Mouse (Mus musculus): ENCODE results near the gene Tango2. TPM values are rescaled to one million over a fixed set of nuclear protein-coding genes. Genes with fewer than 3 reads are reported as not detected.
"Not testable (repeated sequence)": the region's sequence is repeated elsewhere in the genome, so short reads cannot be mapped to it uniquely, and the experiment has no call there.

Tango2 gene
- polyA plus RNA-seq, 1 experiment from 2014 or later: 22.5 TPM

DNA sequence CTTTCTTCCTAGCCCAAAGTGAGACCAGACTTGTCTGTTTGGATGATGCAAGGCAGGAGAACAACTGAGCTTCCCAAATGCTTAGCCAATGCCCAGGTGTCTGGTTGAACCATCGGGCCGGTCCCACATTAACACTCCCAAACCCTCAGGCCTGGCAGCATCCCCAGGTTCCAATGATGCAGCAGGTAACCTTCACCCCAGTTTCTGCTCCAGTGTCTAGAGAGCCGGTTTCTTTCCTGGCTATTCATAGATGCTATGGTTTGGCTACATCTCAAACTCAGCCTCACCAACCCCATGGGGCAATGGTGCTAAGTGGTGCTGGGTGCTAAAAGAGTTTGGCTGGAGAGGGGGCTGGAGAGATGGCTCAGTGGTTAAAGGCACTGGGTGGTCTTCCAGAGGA is 11.9 kb downstream of the Tango2 start:
- ATAC-seq (ENCODE audit: insufficient number of reproducible peaks, insufficient read depth, low FRiP score, low TSS enrichment): no peak
- Histone ChIP-seq H3K4me3 (no peak overlapping the region), H3K27me3 (no peaks in the 10 kb centered on the region), H3K9ac (no peak overlapping the region), H3K27ac (no peak overlapping the region), H3K4me1 (no peaks in the 10 kb centered on the region), H3K9me3 (no peaks in the 10 kb centered on the region), H3K4me2 (replicated peaks) (no peak overlapping the region), H3K36me3 (no peaks in the 10 kb centered on the region)
- 96% methylated on average over 3 of the region's 3 CpGs for WGBS

DNA sequence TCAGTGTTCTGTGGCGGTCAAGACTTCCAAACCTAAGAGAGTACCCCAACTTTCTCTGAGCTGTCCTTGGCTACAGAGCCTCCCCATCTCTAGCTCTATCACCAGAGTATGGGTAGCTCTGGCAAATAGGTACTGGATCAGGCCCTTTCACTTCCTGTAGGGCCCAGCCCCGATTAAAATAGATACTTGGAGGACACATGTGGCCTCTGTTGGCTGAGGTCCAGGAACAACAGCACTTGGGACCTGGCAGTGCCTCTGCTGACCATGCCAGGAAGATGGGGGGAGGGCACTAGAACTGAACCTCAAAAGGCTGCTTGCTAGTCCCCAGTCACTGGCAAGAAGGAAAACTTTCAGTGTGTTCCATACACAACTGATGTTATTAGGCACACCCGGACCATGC is 13.9 kb downstream of the Tango2 start:
- Histone ChIP-seq H3K36me3 (no peaks in the 10 kb centered on the region), H3K9ac (no peak overlapping the region), H3K9me3 (no peaks in the 10 kb centered on the region), H3K27ac (no peak overlapping the region), H3K4me1 (no peaks in the 10 kb centered on the region), H3K4me2 (replicated peaks) (no peak overlapping the region), H3K27me3 (no peaks in the 10 kb centered on the region), H3K4me3 (no peak overlapping the region)
- 83% methylated on average over 3 of the region's 3 CpGs for WGBS
- no peak for ATAC-seq (ENCODE audit: insufficient number of reproducible peaks, insufficient read depth, low FRiP score, low TSS enrichment)

DNA sequence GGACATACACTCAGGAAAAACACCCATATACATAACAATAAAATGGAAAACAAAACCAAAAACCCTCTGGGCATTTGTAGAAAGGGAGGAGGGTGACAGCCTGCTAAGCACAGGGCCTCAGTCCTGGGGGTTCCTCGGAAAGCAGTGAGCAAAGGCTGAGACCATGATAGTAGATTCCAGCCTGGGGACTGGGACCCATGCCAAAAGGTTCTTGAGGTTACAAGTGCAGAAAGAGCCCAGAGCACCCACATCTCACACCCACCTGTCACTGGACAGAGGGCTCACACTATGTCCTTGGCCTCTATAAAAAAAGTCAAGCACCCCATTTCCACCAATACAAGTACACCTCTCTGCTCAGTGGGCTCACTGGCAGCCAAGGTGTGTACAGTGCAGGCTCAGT is 19.4 kb downstream of the Tango2 start:
- Histone ChIP-seq H3K4me2 (replicated peaks) (no peak overlapping the region), H3K4me1 (no peaks in the 10 kb centered on the region), H3K27me3 (no peaks in the 10 kb centered on the region), H3K4me3 (no peak overlapping the region), H3K9ac (no peak overlapping the region), H3K36me3 (no peaks in the 10 kb centered on the region), H3K27ac (no peak overlapping the region), H3K9me3 (no peaks in the 10 kb centered on the region)
- WGBS: 94% methylated on average over 1 of the region's 1 CpGs
- no peak for ATAC-seq (ENCODE audit: insufficient number of reproducible peaks, insufficient read depth, low FRiP score, low TSS enrichment)

DNA sequence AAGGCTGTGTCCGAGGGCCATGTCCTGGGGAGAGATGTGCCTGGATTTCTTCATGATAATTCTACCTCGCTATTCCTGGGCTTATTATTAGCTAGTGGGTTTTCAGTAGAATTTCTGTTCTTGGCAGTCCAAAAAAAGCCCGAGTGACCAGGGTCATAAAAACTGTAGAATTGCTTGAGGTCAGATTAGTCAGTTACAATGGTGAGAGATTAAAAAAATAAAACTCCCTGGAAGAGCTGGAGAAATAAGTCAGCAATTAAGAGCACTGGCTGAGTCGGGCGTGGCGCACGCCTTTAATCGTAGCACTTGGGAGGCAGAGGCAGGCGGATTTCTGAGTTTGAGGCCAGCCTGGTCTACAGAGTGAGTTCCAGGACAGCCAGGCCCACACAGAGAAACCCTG is 20.0 kb downstream of the Tango2 start:
- Histone ChIP-seq H3K27ac (no peak overlapping the region), H3K4me1 (no peaks in the 10 kb centered on the region), H3K36me3 (no peaks in the 10 kb centered on the region), H3K4me2 (replicated peaks) (no peak overlapping the region), H3K9me3 (no peaks in the 10 kb centered on the region), H3K9ac (no peak overlapping the region), H3K27me3 (no peaks in the 10 kb centered on the region), H3K4me3 (no peak overlapping the region)
- ATAC-seq (ENCODE audit: insufficient number of reproducible peaks, insufficient read depth, low FRiP score, low TSS enrichment): no peak
- WGBS: 93% methylated on average over 9 of the region's 9 CpGs

DNA sequence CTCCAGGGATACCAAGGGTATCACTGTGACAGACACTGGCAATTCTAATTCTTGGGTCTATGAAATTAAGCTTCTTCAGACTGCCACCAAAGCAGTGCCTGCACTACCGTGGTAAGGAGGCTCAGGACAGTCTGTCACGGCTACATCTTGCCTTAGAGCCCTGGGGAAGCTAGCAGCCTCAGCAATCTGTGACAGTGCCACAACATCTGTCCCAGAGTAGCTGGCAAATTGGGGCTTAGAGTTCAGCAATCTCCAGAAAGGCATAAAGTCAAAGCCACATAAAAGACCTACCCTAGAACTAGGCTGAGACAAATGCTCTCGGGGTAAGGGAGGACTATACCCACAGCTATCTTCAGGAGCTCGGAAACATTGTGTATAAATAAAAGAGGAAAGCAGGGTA is 22.2 kb downstream of the Tango2 start:
- WGBS: 80% methylated on average over 4 of the region's 4 CpGs

DNA sequence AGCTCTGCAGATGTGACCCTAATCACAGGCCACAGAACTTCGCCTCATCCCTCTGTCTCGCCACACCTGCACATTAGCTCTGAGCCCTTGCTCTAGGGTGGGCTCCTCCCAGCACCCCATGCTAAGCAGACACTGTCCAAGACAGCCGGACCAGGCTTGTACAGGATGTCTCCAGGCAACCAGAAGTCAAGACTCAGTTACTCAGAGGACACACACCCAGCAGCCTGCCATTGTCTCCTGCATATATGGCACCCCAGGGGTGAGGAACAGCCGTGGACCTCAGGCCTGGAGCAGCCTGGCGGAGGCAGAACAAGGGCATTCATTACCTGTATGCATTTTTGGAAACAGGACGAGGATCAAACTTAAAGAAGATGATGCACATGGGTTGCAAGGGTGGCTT is 23.9 kb downstream of the Tango2 start:
- H3K9me3 ChIP-seq: no peaks in the 10 kb centered on the region
- H3K27ac ChIP-seq: no peak overlapping the region
- WGBS: 86% methylated on average over 6 of the region's 6 CpGs
- no peak overlapping the region for H3K4me2 ChIP-seq (replicated peaks)
- ATAC-seq (ENCODE audit: insufficient number of reproducible peaks, insufficient read depth, low FRiP score, low TSS enrichment): no peak
- no peaks in the 10 kb centered on the region for H3K36me3 ChIP-seq
- no peak overlapping the region for H3K9ac ChIP-seq
- H3K4me3 ChIP-seq: no peak overlapping the region
- H3K27me3 ChIP-seq: no peaks in the 10 kb centered on the region
- no peaks in the 10 kb centered on the region for H3K4me1 ChIP-seq

More for the DNA sequence above, 22.2 kb downstream of the Tango2 start:
- ATAC-seq (ENCODE audit: insufficient number of reproducible peaks, insufficient read depth, low FRiP score, low TSS enrichment): no peak
- Histone ChIP-seq H3K4me2 (replicated peaks) (no peak overlapping the region), H3K4me1 (no peaks in the 10 kb centered on the region), H3K27me3 (no peaks in the 10 kb centered on the region), H3K27ac (no peak overlapping the region), H3K9ac (no peak overlapping the region), H3K9me3 (no peaks in the 10 kb centered on the region), H3K4me3 (no peak overlapping the region), H3K36me3 (no peaks in the 10 kb centered on the region)

DNA sequence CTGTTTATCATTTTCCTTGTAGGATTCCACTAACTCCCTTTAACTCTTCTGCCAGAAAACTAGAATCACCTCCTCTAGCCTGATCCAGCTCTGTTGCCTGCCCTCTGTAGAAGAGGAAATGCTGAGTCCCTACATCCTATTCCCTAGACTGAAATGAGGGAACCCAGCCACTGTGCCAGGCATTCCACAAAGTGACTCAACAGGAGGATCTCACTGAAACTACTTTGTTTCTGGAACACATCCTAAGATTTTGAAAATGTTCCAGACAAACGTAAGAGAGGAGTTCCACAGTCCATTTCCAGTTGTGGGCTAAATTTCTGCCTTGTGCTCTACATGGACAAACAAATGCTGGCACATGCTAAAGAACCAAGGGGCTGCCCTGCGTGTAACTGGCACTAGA is 24.4 kb downstream of the Tango2 start:
- no peak overlapping the region for H3K4me2 ChIP-seq (replicated peaks)
- H3K27me3 ChIP-seq: no peaks in the 10 kb centered on the region
- no peak overlapping the region for H3K4me3 ChIP-seq
- H3K9ac ChIP-seq: no peak overlapping the region
- ATAC-seq (ENCODE audit: insufficient number of reproducible peaks, insufficient read depth, low FRiP score, low TSS enrichment): no peak
- H3K4me1 ChIP-seq: no peaks in the 10 kb centered on the region
- no peaks in the 10 kb centered on the region for H3K36me3 ChIP-seq
- H3K27ac ChIP-seq: no peak overlapping the region
- no peaks in the 10 kb centered on the region for H3K9me3 ChIP-seq
- WGBS: 77% methylated on average over 2 of the region's 2 CpGs

DNA sequence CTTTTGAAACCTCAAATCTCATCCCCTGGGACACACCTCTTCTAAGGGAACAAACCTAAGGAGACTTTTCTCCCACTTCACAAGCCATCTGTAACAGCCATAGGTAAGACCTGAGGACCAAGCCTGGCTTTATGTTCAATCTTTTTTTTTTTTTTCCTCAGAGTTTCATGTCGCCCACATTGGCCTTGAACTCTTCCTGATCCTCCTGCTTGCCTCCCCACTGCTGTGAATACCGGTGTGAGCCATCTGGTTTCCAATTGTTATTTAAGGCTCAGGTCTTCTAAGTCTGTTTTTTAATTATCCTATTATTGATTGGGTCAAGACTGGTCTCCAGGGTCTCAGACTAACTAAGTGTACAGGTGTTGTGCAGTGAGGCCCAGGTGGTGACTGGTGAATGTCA is 26.5 kb downstream of the Tango2 start:
- Histone ChIP-seq H3K4me3 (no peak overlapping the region), H3K9ac (no peak overlapping the region), H3K9me3 (no peaks in the 10 kb centered on the region), H3K4me2 (replicated peaks) (no peak overlapping the region), H3K27ac (no peak overlapping the region), H3K36me3 (no peaks in the 10 kb centered on the region), H3K27me3 (no peaks in the 10 kb centered on the region), H3K4me1 (no peaks in the 10 kb centered on the region)
- WGBS: 73% methylated on average over 2 of the region's 2 CpGs
- no peak for ATAC-seq (ENCODE audit: insufficient number of reproducible peaks, insufficient read depth, low FRiP score, low TSS enrichment)

DNA sequence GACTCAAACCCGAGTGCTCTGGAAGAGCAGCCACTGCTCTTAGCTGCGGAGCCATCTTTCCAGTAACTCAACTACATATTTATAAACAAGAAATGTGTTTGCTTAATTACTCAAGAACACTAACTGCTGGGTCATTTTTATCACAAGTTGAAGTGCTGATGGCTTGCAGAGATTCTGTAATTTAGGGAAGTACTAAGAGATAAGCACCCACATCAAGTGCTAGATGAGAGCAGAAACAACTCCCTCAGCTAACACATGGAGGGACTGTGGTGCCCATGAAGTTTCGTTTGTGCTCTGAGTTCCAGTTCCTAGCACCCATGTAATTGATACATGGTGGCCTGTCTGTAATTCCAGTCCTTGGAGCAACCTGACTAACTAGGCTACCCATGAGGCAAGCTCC is 28.9 kb downstream of the Tango2 start:
- WGBS: 80% methylated on average over 3 of the region's 3 CpGs
- Histone ChIP-seq H3K36me3 (no peaks in the 10 kb centered on the region), H3K4me1 (no peaks in the 10 kb centered on the region), H3K4me3 (no peak overlapping the region), H3K9ac (no peak overlapping the region), H3K9me3 (no peaks in the 10 kb centered on the region), H3K27me3 (no peaks in the 10 kb centered on the region), H3K4me2 (replicated peaks) (no peak overlapping the region), H3K27ac (no peak overlapping the region)
- no peak for ATAC-seq (ENCODE audit: insufficient number of reproducible peaks, insufficient read depth, low FRiP score, low TSS enrichment)

DNA sequence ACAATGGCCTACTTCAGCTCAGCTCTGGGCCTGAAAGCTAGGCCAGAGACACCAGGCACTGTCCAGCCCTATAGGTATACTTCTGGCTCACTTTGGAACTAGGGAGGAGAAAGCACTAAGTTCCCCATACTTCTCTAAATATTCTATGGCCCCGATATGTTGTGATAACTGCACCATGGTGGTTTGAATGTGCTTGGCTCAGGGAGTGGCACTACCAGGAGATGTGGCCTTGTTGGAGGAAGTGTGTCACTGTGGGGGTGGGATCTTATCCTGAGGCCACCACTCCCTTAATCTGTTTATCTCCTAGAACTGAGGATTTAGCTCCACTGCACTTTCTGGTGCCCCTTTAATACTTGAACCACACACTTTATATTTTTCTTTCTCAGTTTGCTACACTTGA is 39.7 kb downstream of the Tango2 start:
- WGBS: 88% methylated on average over 1 of the region's 1 CpGs
- H3K36me3 ChIP-seq: no peaks in the 10 kb centered on the region
- H3K27ac ChIP-seq: no peak overlapping the region
- H3K4me1 ChIP-seq: no peaks in the 10 kb centered on the region
- no peak for ATAC-seq (ENCODE audit: insufficient number of reproducible peaks, insufficient read depth, low FRiP score, low TSS enrichment)
- no peak overlapping the region for H3K4me2 ChIP-seq (replicated peaks)
- no peak overlapping the region for H3K4me3 ChIP-seq
- H3K9me3 ChIP-seq: no peaks in the 10 kb centered on the region
- no peaks in the 10 kb centered on the region for H3K27me3 ChIP-seq
- no peak overlapping the region for H3K9ac ChIP-seq

DNA sequence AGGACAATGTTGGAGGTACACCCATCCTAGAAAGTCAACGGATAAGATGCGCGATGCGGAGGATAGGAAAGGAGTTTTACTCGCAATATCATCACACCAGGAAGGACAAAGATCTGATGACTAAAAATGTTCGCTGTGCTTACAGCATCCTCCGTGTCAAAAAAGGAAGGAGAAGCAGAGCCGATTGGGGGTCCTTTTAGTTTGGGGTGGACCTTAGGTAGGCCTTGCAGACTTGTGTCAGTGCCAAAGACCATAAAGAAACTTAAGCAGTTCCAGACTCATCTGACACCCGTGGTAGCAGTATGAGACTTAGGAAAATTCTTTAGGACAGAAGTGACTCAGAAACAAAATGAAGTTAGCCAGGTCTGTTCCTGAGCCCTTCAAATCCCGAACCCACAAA is 58.3 kb downstream of the Tango2 start:
- WGBS: 4% methylated on average over 10 of the region's 10 CpGs
- Histone ChIP-seq H3K9ac (peak overlapping the region; percentile 38; the same call in 1 of the 2 replicates), H3K4me2 (replicated peaks) (peak overlapping the region; percentile 95), H3K4me3 (peak overlapping the region; percentile 71), H3K4me1 (peaks cover 19% of the 10 kb centered on the region), H3K36me3 (peaks cover 10% of the 10 kb centered on the region), H3K27ac (peak overlapping the region; percentile 91)
- not testable (repeated sequence) for H3K27me3 ChIP-seq, H3K9me3 ChIP-seq
- ATAC-seq (ENCODE audit: insufficient number of reproducible peaks, insufficient read depth, low FRiP score, low TSS enrichment): 0 out of 2 replicates have a peak, but pooled peaks have one; percentile 3

DNA sequence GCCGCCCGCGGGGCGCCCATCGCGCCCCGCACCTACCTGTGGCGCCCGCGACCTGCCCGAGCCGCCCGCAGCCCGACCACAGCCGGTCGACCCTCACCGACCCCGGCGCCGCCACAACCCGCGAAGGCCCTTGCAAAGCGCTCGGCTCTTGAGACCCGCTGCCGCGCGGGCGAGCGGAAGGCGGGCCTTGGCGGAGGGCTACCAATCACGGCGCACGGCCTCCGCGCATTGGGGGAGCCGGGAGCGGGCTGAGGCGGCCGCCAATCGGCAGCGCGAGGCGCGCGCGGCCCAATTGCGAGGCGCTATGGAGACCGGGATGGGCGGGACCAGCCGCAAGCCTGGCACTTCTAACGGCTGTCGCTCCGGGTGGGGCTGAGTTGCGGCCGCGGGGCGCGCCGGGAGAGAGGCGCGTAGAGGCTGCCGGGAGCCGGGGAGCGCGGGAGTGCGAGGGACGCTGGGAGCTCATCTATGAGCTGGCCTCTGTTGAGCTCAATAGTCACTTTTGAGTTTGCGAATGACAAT is 58.8 kb downstream of the Tango2 start, which contains the start of gene Dgcr8:
Gene Dgcr8 (minus strand): TSS at position 180 of the 522 bp plus-strand sequence.
- H3K27me3 ChIP-seq: no peaks in the 10 kb centered on the region
- peak within 1 kb of the TSS; percentile 94 for H3K9ac ChIP-seq
- H3K9me3 ChIP-seq: no peaks in the 10 kb centered on the region
- H3K4me2 ChIP-seq (replicated peaks): peak within 1 kb of the TSS; percentile 95
- H3K36me3 ChIP-seq: peaks cover 14% of the 10 kb centered on the region
- peak within 1 kb of the TSS; percentile 71 for H3K4me3 ChIP-seq
- peak; percentile 99 for ATAC-seq (ENCODE audit: insufficient number of reproducible peaks, insufficient read depth, low FRiP score, low TSS enrichment)
- WGBS: under 1% methylated on average over 71 of the region's 71 CpGs
- peak within 1 kb of the TSS; percentile 91 for H3K27ac ChIP-seq
- H3K4me1 ChIP-seq: peaks cover 19% of the 10 kb centered on the region
